Mouse (Mus musculus): ENCODE measurements around the gene Mrpl27.

- no peak for TF ChIP-seq POLR2A (IDR thresholded peaks at IDR 0.05; ENCODE audit: low read depth, low read length)
- TF ChIP-seq CTCF (IDR thresholded peaks at IDR 0.05; ENCODE audit: borderline replicate concordance, insufficient read depth, low read length), result no peak
Measured at GRCm38 (mm10) chr11:94695508-94695907, 41.9 kb downstream of the Mrpl27 start.
